Mouse (Mus musculus) adrenal gland, adult (tissue): ENCODE data around the gene Dach1.

Experiments used
- DNase-seq, 2 experiments: peaks; one replicate each; pipeline ENCODE4 v3.0.0; 2022 to 2023; ENCODE audit warnings: low spot score in 1 of 2; ENCODE audit not compliant: inconsistent age in 2 of 2

Gene Dach1

GRCm38 (mm10) chr14:98109929-98110328, 59.6 kb downstream of the Dach1 start:
- DNase-seq, result no peak

- DNase-seq, result no peak
Observed at GRCm38 (mm10) chr14:98108764-98109163, 60.8 kb downstream of the Dach1 start.

GRCm38 (mm10) chr14:98106208-98106607, 63.4 kb downstream of the Dach1 start:
- no peak for DNase-seq

GRCm38 (mm10) chr14:98104314-98104955, 65.1 kb downstream of the Dach1 start:
- DNase-seq, result no peak

GRCm38 (mm10) chr14:98095229-98095628, 74.3 kb downstream of the Dach1 start:
- DNase-seq, result no peak

GRCm38 (mm10) chr14:98089246-98089645, 80.3 kb downstream of the Dach1 start:
- DNase-seq, result no peak

- DNase-seq, result no peak
Observed at GRCm38 (mm10) chr14:98087355-98087754, 82.2 kb downstream of the Dach1 start.

- no peak for DNase-seq
Observed at GRCm38 (mm10) chr14:98086794-98087193, 82.8 kb downstream of the Dach1 start.

GRCm38 (mm10) chr14:98085141-98085540, 84.4 kb downstream of the Dach1 start:
- DNase-seq, result no peak

- no peak for DNase-seq
Observed at GRCm38 (mm10) chr14:98084720-98085119, 84.8 kb downstream of the Dach1 start.

GRCm38 (mm10) chr14:98083419-98083818, 86.1 kb downstream of the Dach1 start:
- DNase-seq, result no peak

- no peak for DNase-seq
Observed at GRCm38 (mm10) chr14:98080014-98080413, 89.6 kb downstream of the Dach1 start.

- DNase-seq, result no peak
Observed at GRCm38 (mm10) chr14:98077996-98078395, 91.6 kb downstream of the Dach1 start.

GRCm38 (mm10) chr14:98073421-98074080, 96.0 kb downstream of the Dach1 start:
- DNase-seq, result no peak

- no peak for DNase-seq
Observed at GRCm38 (mm10) chr14:98072647-98073420, 96.7 kb downstream of the Dach1 start.

- no peak for DNase-seq
Observed at GRCm38 (mm10) chr14:98071877-98072276, 97.7 kb downstream of the Dach1 start.

- DNase-seq, result peak in 1 of 2 experiments; percentile 51
Observed at GRCm38 (mm10) chr14:98067273-98067905, 102.2 kb downstream of the Dach1 start.

- no peak for DNase-seq
Observed at GRCm38 (mm10) chr14:98064190-98064589, 105.4 kb downstream of the Dach1 start.

- DNase-seq, result no peak
Observed at GRCm38 (mm10) chr14:98049329-98049728, 120.2 kb downstream of the Dach1 start.

GRCm38 (mm10) chr14:98048403-98048802, 121.2 kb downstream of the Dach1 start:
- no peak for DNase-seq

GRCm38 (mm10) chr14:98047670-98048069, 121.9 kb downstream of the Dach1 start:
- no peak for DNase-seq

- no peak for DNase-seq
Observed at GRCm38 (mm10) chr14:98046960-98047359, 122.6 kb downstream of the Dach1 start.
